Mouse (Mus musculus): ENCODE measurements around the gene Spi1.

Gene Spi1

DNA sequence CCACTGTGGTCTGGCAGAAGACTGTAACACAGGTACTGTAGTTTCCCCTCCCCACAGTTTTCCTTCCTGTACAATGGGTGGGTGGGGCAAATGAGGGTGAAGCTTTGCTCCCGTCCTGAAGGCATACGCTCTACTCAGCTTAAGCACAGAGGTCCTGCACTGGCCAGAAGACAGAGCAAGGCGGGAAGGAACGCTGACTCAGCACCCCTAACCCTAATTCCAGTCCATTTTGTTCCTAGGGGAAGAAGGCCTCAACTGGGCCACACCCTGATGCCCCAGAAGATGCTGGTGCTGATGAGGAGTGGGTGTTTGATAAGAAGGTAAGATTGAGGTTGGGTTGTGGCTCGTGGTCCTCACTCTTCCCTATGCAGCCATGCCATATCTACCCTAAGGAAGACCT lies 46.6 kb downstream of the Spi1 start:
- DNase-seq: no peak

DNA sequence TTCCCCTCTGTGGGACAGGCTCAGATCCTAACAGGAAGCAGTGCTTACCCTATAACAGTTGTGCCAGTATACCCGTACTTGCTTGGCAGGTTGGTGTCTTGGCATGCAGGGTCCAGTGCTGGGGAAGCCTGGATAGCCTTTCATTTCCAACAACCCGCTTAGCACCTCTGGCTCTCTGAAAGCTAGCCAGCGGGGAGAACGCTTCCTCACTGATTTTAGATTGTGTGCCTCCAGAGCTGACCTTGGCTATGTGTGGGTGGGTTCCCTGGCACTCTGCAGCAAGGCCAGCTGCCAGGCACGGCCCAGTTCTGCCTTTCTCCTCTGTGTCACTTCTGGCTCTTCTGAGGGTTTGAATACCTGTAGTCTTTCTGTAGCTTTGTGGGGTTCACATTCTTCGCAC lies 47.9 kb downstream of the Spi1 start:
- DNase-seq: no peak

DNA sequence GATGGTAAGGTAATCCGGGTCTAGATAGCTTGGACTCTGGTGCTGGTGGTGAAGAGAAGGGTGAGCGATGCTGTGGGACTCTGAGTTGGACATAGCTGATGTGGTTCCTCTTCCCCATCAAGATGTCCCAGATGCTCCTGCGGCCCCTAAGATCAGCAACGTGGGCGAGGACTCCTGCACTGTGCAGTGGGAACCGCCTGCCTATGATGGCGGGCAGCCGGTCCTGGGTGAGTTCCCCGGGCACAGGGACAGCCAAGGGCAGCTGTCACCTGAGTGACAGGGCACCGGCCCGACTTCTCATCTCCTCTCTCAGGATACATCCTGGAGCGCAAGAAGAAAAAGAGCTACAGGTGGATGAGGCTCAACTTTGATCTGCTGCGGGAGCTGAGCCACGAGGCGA lies 49.1 kb downstream of the Spi1 start:
- no peak for DNase-seq

DNA sequence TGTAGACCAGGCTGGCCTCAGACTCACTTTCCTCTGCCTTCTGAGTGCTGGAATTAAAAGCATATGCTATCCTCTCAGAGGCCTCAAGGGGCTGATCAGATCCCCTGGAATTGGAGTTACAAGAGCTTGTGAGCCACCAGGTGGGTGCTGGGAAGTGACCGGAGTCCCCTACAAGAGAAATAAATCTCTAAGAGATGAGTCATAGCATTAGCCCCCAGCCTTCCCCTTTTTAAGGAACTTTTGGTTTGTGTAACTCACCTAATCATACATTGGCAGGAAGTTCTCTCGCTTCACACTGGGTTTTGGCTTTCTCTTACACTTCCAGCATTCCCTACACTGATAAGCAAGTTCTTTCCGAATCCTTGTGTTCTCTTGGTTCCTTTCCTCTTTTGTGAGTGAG lies 49.8 kb downstream of the Spi1 start:
- DNase-seq: no peak

GRCm38 (mm10) chr2:91136513-91137412 lies 54.6 kb downstream of the Spi1 start:
- DNase-seq: no peak

GRCm38 (mm10) chr2:91137481-91137880 lies 55.3 kb downstream of the Spi1 start:
- no peak for DNase-seq

DNA sequence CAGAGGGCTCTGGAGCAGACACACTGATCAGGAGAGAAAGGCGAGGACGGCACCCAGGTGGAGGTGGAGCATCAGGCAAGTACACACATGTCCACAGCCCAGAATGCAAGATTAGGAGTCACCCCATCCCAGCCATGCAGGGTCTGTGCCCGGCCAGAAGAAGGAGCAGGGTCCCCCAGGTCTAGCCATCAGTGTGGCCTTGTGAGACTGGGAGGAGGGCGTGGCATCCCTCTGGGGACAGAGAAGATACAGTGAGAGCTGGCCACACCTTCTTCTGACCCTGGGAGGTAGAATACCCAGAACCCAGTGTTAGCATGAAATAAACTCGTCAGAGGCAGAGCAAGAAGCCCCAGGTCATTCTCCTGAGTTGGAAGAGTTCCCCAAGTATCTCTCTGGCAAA lies 57.1 kb downstream of the Spi1 start:
- no peak for DNase-seq

- no peak for DNase-seq
These were observed 57.6 kb downstream of the Spi1 start for GRCm38 (mm10) chr2:91139764-91140163.

DNA sequence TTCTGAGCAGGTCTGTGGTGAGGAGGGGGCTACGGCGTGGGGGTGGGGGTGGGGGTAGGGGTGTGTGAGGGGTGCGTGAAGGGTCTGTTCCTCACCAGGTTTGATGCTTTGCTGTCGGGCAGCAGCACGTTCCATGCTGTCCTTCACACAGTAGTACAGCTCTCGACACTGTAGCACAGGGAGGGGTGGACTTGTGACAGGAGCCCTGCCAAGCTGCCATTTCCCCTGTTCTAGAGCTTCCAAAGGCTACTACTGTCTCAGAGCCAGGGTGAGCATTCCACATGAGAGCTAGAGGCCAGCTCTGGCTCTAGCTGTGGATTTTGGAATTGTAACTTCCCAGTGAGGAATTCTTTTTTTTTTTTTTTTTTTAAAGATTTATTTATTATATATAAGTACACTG lies 60.7 kb downstream of the Spi1 start:
- no peak for DNase-seq

- DNase-seq: no peak
These were observed 61.2 kb downstream of the Spi1 start for GRCm38 (mm10) chr2:91143401-91143800.

- DNase-seq: no peak
These were observed 65.9 kb downstream of the Spi1 start for GRCm38 (mm10) chr2:91148101-91148500.

DNA sequence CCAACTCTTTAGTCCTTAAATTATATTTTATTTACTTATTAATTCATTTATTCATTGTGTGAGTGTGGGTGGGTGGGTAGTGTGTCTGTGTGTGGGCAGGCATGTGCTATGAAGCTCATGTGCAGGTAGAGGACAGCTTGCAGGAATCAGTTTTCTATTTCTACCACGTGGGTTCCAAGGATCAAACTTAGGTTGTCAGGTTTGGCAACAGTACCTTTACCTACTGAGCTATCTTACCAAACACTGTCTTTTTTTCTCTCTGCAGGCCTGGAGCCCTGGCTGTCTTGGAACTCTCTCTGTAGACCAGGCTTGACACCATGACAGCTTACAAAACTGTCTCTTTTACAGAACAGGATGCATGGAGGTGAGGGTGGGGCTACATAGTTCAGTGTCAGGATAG lies 69.1 kb downstream of the Spi1 start:
- no peak for DNase-seq

DNA sequence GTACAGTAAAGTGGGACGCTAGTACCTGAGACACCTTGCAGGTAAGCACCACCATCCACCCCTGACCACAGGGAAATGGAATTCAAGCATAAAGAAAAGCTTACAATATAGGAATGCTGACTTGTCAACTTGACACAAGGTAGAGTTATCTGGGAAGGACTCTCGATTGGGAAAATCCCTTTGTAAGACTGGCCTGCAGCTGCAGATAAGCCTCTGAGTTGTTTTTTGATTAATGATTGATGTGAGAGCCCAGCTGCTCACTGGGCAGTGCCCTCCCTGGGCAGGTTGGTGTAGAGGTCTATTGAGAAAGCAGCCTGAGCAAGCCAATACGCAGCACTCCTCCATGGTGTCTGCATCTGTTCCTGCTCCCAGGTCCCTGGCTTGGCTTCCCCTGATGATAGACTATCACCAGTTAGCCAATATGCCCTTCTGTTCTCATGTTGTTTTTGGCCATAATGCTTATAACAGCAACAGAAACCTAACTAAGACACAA lies 70.7 kb downstream of the Spi1 start:
- DNase-seq: no peak

GRCm38 (mm10) chr2:91154091-91154490 lies 71.9 kb downstream of the Spi1 start:
- no peak for DNase-seq

- no peak for DNase-seq
These were observed 75.0 kb downstream of the Spi1 start for GRCm38 (mm10) chr2:91157002-91157752.

DNA sequence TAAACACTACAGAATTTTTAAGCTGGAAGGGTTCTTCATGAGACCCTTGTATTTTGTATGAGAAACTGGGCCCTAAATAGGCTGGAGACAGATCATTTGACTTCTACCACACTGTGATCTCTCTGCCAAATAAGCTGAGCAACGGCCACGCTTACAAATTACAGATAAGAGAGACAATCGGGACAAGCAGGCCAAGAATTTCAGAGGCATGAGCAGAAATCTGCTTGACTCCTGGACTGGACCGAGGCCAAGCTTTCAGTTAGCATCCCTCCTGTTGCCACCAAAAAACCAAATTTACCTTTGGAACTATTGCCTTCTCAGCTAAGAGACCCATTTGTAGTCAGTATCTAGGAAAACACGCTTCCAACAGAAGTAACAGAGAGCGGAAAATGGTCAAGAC lies 78.4 kb downstream of the Spi1 start:
- no peak for DNase-seq

DNA sequence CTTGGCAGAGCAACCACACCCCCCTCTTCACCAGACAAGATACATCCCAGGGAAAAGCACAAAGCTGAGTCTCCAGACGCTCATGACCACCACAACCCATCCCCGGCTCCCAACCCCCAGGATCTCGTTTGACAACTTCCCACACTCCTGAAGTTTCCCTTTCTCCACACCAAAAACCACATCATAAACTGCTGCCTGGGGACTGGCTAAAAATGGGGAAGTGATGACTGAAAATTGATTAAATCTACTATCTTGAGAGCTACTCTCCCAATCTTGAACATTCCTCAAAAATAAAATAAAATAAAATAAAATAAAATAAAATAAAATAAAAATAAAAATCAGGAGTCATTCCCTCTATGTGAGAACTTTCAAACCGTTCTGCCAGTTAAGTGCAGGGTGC lies 80.8 kb downstream of the Spi1 start:
- DNase-seq: no peak

GRCm38 (mm10) chr2:91163532-91163931 lies 81.3 kb downstream of the Spi1 start:
- DNase-seq: no peak

GRCm38 (mm10) chr2:91164991-91165390 lies 82.8 kb downstream of the Spi1 start:
- DNase-seq: no peak
